Comparison of ENCODE assay signal across 12 mouse cellular contexts in genomic region chr17:84384661-84385060, GRCm38 (mm10).
DNase-seq lines count a peak whose midpoint lies in the region; ATAC-seq and TF ChIP-seq lines count a peak whose summit lies in the region.
"Had no signal": no experiment of that assay in that cellular context is flagged by ENCODE, and none has a peak within 500 bp of the region (broad histone marks: within the 10 kb centered on the region; RNA-seq: fewer than 3 reads in every experiment).

No protein-coding gene starts in this region.

- TF ChIP-seq CTCF in left cerebral cortex, adult 2 months (IDR thresholded peaks at IDR 0.05) = peak; percentile 60

- no peak overlapping the region for H3K4me3 ChIP-seq in left cerebral cortex, adult 2 months
- H3K4me3 ChIP-seq: neural tube, embryonic 12.5 days had no signal

- DNase-seq in cerebellum, postnatal 10 days = peak; percentile 46 to 67
- no peak for DNase-seq in cerebellum, adult 11-12 months
- DNase-seq in left cerebral cortex, adult 2 months (ENCODE audit: extremely low spot score in 1 of 2, low spot score in 2 of 2) = no peak
- DNase-seq in left cerebral cortex, postnatal 36 days (ENCODE audit: low spot score in 2 of 2) = no peak
- peak; percentile 57 for DNase-seq in ES-CJ7 (ENCODE audit: low read depth, low spot score)
- DNase-seq in mesoderm, embryonic 11.5 days (ENCODE audit: low read depth, low spot score) = peak; percentile 37
- DNase-seq: lung, postnatal 36 days; spleen, adult 18-20 months had no signal

- intact Hi-C loops in left cerebral cortex, adult 2 months (cut with DNase I) = loop anchor here (1.0 to 5.0 kb wide), 6 partner anchors 192 to 512 kb away; no protein-coding TSS in a partner anchor
- intact Hi-C loops in left cerebral cortex, postnatal 36 days (cut with DNase I) = loop anchor here (2.0 to 10.0 kb wide), 5 partner anchors 192 to 510 kb away; no protein-coding TSS in a partner anchor

- ATAC-seq in erythroblast, adult 5-6 weeks (replicated peaks; ENCODE audit: low FRiP score, poor library complexity, severe bottlenecking) = no peak; the same call in 1 of the 2 replicates
- no peak for ATAC-seq in monocyte, adult 5-6 weeks (replicated peaks; ENCODE audit: insufficient number of reproducible peaks, low FRiP score, low TSS enrichment, poor library complexity, severe bottlenecking)

- no peak overlapping the region for H3K27ac ChIP-seq in left cerebral cortex, adult 2 months
- H3K27ac ChIP-seq: hindbrain, embryonic 14.5 days; neural tube, embryonic 12.5 days had no signal

Comparison
In these comparisons a context has a peak if more than half of its experiments do, and no peak if none do; other contexts are left out.
1. DNase-seq: peak in cerebellum, postnatal 10 days (2 of 2), ES-CJ7 (single experiment) and mesoderm, embryonic 11.5 days (single experiment); none in cerebellum, adult 11-12 months (single experiment), left cerebral cortex, adult 2 months (0 of 2) and left cerebral cortex, postnatal 36 days (0 of 2).